Mouse (Mus musculus) 3T3-L1 (cell line): ENCODE data around the gene Inafm1.
"Not testable (repeated sequence)": the region's sequence is repeated elsewhere in the genome, so short reads cannot be mapped to it uniquely, and the experiment has no call there.

Source experiments
- DNase-seq: peaks from one replicate; pipeline ENCODE4 v3.0.0-alpha.2; 2015; ENCODE audit warnings: low read depth, low spot score

Inafm1 gene

DNA sequence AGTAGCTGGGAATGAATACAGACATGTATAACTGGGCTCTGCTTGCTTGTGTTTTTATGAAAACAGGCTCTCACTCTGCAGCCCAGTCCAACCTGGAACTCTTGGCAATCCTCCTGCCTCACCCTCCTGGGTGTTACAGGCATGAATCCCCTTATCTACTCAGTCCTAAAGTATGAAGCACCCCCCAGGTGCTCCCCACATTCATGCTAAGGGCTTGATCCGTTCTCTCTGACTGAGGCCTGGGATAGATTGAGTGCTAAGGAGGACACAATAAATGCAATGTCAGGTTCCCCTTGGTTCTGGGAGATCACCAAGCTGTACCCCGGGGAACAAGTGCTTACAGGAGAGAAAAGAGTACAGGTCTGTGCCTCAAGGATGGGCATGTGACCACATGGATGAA lies 24.2 kb upstream of the Inafm1 start:
- peak; percentile 9 for DNase-seq

- DNase-seq: peak; percentile 87
These were observed 23.5 kb upstream of the Inafm1 start for GRCm38 (mm10) chr7:16296766-16297390.

GRCm38 (mm10) chr7:16296146-16296545 lies 22.7 kb upstream of the Inafm1 start:
- DNase-seq: peak; percentile 13

GRCm38 (mm10) chr7:16295321-16295900 lies 22.0 kb upstream of the Inafm1 start:
- peak; percentile 85 for DNase-seq

- peak; percentile 95 for DNase-seq
These were observed 21.4 kb upstream of the Inafm1 start for GRCm38 (mm10) chr7:16294837-16295236.

GRCm38 (mm10) chr7:16294346-16294745 lies 20.9 kb upstream of the Inafm1 start:
- peak; percentile 86 for DNase-seq

DNA sequence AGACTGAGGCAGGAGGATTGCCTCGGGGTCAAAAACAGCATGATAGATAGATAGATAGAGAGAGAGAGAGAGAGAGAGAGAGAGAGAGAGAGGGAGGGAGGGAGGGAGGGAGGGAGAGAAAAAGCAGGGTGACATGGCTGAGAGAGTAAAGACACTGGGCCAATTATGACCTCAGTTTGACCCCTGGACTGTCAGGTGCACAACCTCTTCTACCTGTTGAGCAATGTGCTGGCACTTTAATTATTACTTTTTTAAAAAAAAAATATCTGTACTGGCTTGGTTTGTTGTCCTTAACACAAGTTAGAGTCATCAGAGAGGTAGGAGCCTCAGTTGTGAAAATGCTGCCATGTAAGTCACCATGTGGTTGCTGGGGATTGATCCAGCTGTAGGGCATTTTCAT lies 14.4 kb upstream of the Inafm1 start:
- no peak for DNase-seq

DNA sequence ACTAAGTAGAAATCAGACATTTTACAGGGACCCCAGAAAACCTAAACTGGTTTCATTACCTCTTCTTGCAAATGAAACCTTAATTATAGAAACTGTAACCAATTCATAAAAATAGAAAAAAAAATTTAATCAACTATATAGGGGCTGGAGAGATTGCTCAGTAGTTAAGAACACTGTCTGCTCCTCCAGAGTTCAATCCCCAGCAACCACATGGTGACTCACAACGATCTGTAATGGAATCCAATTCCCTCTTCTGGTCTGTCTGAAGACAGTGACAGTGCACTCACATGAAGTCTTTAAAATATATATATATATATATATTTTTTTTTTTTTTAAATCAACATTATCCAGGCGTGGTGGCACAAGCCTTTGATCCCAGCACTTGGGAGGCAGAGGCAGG lies 13.6 kb upstream of the Inafm1 start:
- DNase-seq: peak; percentile 69

DNA sequence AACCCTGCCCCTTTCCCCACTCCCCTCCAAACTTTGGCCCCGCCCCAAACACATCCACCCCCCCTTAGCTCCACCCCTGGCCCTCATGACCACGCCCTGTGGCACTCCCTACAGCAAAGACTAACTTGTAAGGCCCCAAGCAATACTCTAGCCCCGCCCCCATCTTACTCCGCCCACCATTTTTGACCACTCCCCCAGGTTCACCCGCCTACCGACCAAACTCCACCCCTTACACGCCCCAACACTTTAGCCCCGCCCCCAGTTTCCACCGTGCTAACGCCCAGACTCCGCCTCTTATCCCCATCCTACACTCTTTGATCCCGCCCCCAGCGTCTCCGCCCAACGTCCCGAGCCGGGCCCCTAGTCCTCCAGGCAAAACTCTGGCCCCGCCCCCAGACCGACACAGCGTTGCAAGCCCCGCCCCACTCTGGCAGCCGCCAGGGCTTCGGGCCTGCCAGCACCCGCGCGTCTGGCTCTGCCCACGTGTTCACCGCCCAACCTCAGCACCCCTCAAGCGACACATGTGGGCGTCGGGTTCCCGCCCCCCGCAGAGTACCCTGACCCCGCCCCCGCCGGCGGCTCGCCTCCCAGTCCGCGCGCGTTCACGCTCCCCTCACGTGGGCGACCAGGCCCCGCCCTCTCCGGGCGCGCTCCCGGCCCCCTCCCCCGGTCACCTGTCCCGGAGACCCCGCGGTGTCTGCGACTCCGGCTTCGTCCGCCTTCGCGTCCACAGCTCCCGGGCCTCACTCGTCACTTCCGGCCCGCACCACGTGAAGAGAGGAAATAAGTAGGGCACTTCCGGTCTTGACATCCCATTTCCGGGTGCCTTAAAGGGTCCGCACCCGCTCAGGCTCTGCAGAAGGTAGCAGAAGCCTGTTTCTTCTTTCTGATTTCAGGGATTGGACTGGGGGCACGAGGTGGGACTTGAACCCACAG lies 12.9 kb upstream of the Inafm1 start, which contains the start of gene Ccdc9:
Gene Ccdc9 (minus strand): TSS at position 770 of the 936 bp plus-strand sequence.
- peak; percentile 97 for DNase-seq

GRCm38 (mm10) chr7:16285450-16286025 lies 12.1 kb upstream of the Inafm1 start:
- peak; percentile 84 for DNase-seq

GRCm38 (mm10) chr7:16284904-16285303 lies 11.5 kb upstream of the Inafm1 start:
- no peak for DNase-seq

DNA sequence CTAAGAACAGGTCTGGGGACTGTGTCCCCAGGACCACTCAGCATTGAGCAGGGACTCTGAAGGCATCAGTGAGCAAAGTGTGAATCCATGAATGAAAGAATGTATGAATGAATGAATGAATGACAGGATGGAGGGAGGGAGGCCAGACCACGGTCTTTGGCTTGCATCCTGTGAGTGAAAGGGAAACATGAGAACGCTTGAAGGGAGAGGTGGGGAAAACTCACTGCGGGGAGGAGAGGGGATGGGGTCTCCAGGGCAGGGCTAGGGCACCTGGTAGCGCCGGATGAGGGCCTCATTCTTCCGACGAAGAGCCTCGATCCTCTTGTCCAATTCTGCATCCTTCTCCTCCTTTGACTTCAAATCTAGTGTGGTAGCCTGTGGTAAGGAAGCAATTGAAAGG lies 10.6 kb upstream of the Inafm1 start:
- DNase-seq: no peak

DNA sequence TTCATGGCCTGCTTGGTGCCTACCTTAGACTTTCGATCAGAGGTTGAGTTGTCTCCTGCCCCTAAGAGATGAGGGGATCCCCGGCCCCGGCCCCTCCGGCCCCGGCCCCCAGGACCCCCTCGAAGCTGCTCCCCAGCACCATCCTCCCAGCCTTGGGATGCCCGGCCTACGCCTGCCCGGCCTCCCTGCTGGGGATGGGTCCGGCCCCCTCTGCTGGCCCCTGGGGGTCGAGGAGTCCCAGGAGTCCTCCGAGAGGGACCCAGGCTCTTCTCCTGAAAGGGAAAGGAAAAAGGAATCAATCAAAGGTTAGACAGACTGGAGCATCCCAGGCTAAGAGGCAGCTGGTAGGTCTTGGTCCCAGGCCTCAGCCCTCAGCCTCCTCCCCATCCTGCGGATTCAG lies 8.9 kb upstream of the Inafm1 start:
- no peak for DNase-seq

DNA sequence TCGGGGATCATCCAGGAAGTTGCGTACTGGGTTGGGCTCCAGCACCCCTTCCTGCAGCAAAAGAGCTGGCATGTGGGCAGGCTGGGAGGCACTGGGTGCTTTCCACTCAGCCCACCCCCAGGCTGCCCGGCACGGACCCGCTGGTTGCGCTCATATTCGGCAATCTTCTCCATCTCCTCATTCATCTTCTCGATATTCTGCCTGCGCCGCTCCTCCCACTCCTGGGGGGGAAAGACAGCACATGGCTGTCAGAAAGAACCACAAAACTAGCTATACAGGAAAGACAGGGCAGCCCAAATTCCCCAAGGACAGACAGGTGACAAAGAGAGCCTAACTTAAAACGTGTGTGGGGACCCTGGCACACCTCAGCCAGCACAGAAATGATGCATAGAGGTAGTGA lies 7.3 kb upstream of the Inafm1 start:
- no peak for DNase-seq

DNA sequence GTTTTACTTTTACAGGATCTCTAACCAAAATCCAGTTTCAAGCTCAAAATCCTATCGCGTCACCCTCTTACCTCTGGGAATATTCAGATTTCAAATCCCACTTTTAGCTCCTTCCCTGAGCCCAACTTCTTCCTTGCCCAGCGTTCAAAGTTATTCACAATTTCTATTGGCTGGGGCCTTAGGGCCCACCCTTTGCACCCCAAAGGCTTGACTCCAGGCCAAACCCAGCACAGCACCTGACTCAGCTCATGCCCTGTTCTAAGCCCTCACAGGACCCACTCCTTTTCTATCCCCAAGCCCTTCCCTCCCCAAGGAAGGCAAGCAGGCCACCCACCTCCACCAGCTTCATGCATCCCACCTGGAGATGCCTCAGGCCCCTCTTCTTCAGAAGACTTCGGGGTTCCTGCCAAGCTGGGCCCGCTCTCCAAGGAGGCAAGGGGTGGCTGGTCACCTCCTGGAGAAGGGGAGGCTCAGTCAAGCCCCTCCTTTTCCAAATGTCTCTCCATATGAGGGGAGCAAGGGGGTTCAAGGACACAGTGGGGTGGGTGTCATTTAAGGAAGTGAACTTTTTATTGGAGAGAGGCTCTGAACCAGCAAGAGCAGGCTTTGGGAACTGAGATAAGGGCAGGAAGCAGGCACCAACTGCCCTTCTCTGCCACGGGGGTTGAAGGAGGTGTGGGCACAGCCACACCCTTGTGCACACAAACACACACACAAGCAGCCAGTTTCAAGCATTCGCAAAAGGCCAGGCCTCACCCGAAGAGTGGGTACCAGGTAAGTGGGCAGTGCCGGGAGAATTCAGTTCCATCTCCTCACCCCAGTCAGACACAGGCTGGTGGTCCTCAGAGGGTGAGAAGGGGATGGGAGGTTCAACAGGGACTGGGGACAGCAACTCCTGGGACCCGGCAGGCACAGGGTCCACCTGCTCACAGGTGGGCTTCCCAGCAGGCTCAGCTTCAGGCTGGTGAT lies 1.8 kb upstream of the Inafm1 start:
- DNase-seq: no peak

- DNase-seq: no peak
These were observed 336 bp upstream of the Inafm1 start for GRCm38 (mm10) chr7:16273766-16274140.

DNA sequence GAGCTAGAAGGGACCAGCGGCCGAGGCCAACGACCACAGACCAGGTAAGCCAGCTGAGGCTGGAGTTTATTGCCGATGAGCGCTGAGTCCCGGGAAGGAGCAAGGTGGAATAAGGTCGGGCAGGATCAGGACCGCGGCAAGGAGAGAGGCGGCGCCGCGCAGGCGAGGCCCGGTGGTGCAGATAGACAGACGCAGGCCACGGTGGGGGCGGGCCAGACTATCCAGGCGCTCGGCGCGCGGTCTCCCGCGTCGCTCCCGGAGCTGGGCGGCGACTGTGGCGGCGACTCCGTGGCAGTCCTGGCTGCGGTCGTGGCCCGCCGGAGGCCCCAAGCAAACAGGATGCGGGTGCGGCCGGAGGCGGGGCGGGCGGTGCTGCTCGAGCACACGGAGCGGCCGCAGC lies 736 bp downstream of the Inafm1 start:
- peak; percentile 65 for DNase-seq

GRCm38 (mm10) chr7:16271139-16271538 lies 2.3 kb downstream of the Inafm1 start:
- DNase-seq: no peak

GRCm38 (mm10) chr7:16266593-16266992 lies 6.8 kb downstream of the Inafm1 start:
- DNase-seq: not testable (repeated sequence)

DNA sequence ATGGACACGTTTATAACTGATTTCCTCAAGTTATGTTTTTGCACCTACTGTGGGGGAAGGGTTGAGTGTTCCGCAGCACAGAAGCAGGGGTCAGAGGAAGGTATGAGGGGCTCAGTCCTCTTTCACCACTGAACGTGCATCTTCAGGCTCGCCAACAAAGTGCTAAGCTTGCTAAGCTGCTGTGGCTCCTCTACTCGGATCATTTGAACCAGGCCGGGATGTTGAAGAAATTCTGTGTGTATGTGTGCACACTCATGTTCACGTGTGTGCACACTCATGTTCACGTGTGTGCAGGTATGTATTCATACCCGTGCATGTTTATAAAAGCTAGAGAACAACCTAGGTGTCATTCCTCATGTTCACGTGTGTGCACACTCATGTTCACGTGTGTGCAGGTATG lies 7.6 kb downstream of the Inafm1 start:
- DNase-seq: no peak

DNA sequence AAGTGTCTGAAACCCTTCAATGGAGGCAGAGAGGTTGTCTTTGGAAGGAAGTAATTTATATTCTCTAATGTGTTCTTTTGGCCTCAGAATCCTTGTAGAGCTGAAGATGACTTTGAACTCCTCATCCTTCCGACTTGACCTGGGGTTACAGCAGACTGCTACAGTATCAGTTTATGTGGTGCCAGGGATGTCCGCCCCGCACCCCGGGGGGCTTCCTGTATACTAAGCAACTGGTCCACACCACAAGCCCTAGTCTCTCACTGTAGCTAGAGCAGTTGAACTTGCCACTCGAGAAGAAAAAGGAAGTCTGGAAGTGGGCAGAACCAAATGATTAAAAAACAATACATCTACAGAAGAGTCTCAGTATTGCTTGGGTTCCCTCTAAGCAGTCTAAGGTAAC lies 9.6 kb downstream of the Inafm1 start:
- no peak for DNase-seq
